28 mouse cellular contexts compared by ENCODE assay signal in genomic region chr5:20007246-20007645, GRCm38 (mm10).
"Had no signal": no experiment of that assay in that cellular context is flagged by ENCODE, and none has a peak within 500 bp of the region (broad histone marks: within the 10 kb centered on the region; RNA-seq: fewer than 3 reads in every experiment).

No protein-coding gene starts in this region.

- H3K4me3 ChIP-seq: embryonic facial prominence, embryonic 10.5 days; embryonic facial prominence, embryonic 12.5 days; embryonic facial prominence, embryonic 13.5 days; embryonic facial prominence, embryonic 15.5 days; erythroblast, embryonic 14.5 days; forebrain, embryonic 10.5 days; forebrain, embryonic 12.5 days; forebrain, embryonic 13.5 days; forebrain, embryonic 15.5 days; gastrocnemius, adult 2 months had no signal

- H3K4me2 ChIP-seq: embryonic facial prominence, embryonic 12.5 days; embryonic facial prominence, embryonic 13.5 days; embryonic facial prominence, embryonic 15.5 days; forebrain, embryonic 12.5 days; forebrain, embryonic 13.5 days; forebrain, embryonic 15.5 days had no signal

- H3K9me3 ChIP-seq: embryonic facial prominence, embryonic 12.5 days; embryonic facial prominence, embryonic 13.5 days; embryonic facial prominence, embryonic 15.5 days; forebrain, embryonic 10.5 days; forebrain, embryonic 12.5 days; forebrain, embryonic 13.5 days; forebrain, embryonic 15.5 days had no signal

- H3K9ac ChIP-seq: embryonic facial prominence, embryonic 12.5 days; embryonic facial prominence, embryonic 13.5 days; embryonic facial prominence, embryonic 15.5 days; forebrain, embryonic 12.5 days; forebrain, embryonic 13.5 days; forebrain, embryonic 15.5 days; forebrain, postnatal 0 days had no signal

- H3K27ac ChIP-seq: embryonic facial prominence, embryonic 10.5 days; embryonic facial prominence, embryonic 12.5 days; embryonic facial prominence, embryonic 13.5 days; embryonic facial prominence, embryonic 15.5 days; forebrain, embryonic 10.5 days; forebrain, embryonic 12.5 days; forebrain, embryonic 13.5 days; forebrain, embryonic 15.5 days; gastrocnemius, adult 2 months had no signal

- H3K4me1 ChIP-seq: embryonic facial prominence, embryonic 10.5 days; embryonic facial prominence, embryonic 12.5 days; embryonic facial prominence, embryonic 13.5 days; embryonic facial prominence, embryonic 15.5 days; forebrain, embryonic 10.5 days; forebrain, embryonic 12.5 days; forebrain, embryonic 13.5 days; forebrain, embryonic 15.5 days had no signal

- H3K27me3 ChIP-seq: embryonic facial prominence, embryonic 12.5 days; embryonic facial prominence, embryonic 13.5 days; embryonic facial prominence, embryonic 15.5 days; forebrain, embryonic 12.5 days; forebrain, embryonic 13.5 days; forebrain, embryonic 15.5 days had no signal

- ATAC-seq: forebrain, embryonic 13.5 days; forebrain, embryonic 14.5 days; forebrain, embryonic 15.5 days; forebrain, embryonic 16.5 days; forebrain, postnatal 0 days had no signal

- DNase-seq: cerebellum, adult 2 months; cerebellum, adult 8-10 months; cerebellum, adult 9-10 months; cerebellum, adult 9-11 months; cerebellum, postnatal 10 days; cerebellum, postnatal 14 days; cerebellum, postnatal 25 days; cerebellum, postnatal 36 days; embryo, embryonic 11 days; forebrain, postnatal 0 days; gastrocnemius, adult 2 months; gastrocnemius, postnatal 10 days; gastrocnemius, postnatal 14 days; gastrocnemius, postnatal 25 days; gastrocnemius, postnatal 36 days; heart, adult 11 months; heart, adult 18-20 months had no signal

- H3K36me3 ChIP-seq: embryonic facial prominence, embryonic 10.5 days; embryonic facial prominence, embryonic 12.5 days; embryonic facial prominence, embryonic 13.5 days; embryonic facial prominence, embryonic 15.5 days; forebrain, embryonic 10.5 days; forebrain, embryonic 12.5 days; forebrain, embryonic 15.5 days had no signal
